Mouse (Mus musculus): Measurements from ENCODE around the gene Zfp30. TPM values are rescaled to one million over a fixed set of nuclear protein-coding genes. Genes with fewer than 3 reads are reported as not detected.

Zfp30 gene
- polyA plus RNA-seq (2017; shearing (Covaris generic)), result 0.20 TPM

GRCm38 (mm10) chr7:29783871-29784551 is at the start of gene Zfp30:
Zfp30 (plus strand) TSS chr7:29783998.

GRCm38 (mm10) chr7:29768090-29768900 is 15.5 kb upstream of the Zfp30 start, which contains the start of gene Zfp84:
Zfp84 (plus strand) TSS chr7:29768552.

DNA sequence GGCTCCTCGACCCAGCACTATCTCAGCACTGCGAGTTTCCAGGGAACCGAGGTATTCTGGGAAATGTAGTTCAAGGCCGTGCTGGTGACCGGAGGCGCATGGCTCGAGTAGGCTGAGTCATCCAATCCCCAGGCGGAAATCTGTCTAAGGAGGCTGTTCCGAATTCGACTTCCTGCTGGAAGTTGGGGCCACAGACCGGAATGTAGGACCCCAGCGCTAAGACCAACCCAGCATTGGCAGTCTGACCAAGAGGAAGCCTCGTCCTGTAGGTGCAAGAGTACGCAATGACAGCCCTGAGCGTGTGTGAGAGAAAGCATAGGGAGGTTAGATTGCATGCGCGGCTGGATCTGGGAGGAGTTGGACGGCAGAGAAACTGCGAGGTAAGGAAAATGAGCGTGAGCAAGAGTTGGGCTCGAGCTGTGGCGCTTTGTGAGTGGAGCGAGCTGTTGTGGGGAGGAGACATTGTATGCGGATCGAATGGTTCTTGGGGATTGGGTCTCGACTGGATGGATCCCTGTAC is 32.2 kb downstream of the Zfp30 start, which contains the start of gene Zfp790:
Zfp790 (plus strand) TSS at position 205 of the 520 bp plus-strand sequence.

Other genes starting within 250 kb of the Zfp30 start
- gene Catsperg2, start 57.0 kb upstream of the Zfp30 start, polyA plus RNA-seq (2017; shearing (Covaris generic)), result not detected
- gene Zfp84, start 15.4 kb upstream of the Zfp30 start, polyA plus RNA-seq (2017; shearing (Covaris generic)), result 25.5 TPM
- 31.0 TPM for gene Zfp790, start 32.1 kb downstream of the Zfp30 start, polyA plus RNA-seq (2017; shearing (Covaris generic))
- gene Zfp940, start 69.7 kb downstream of the Zfp30 start, polyA plus RNA-seq (2017; shearing (Covaris generic)), result 7.7 TPM
- 11.8 TPM for gene Zfp420, start 76.0 kb downstream of the Zfp30 start, polyA plus RNA-seq (2017; shearing (Covaris generic))
- gene Zfp27, start 122.6 kb downstream of the Zfp30 start, polyA plus RNA-seq (2017; shearing (Covaris generic)), result 7.9 TPM
- gene Zfp383, start 124.2 kb downstream of the Zfp30 start, polyA plus RNA-seq (2017; shearing (Covaris generic)), result 0.91 TPM
- 11.4 TPM for gene Zfp74, start 170.1 kb downstream of the Zfp30 start, polyA plus RNA-seq (2017; shearing (Covaris generic))
- gene Zfp568, start 200.0 kb downstream of the Zfp30 start, polyA plus RNA-seq (2017; shearing (Covaris generic)), result 6.7 TPM